Mouse (Mus musculus) midbrain, postnatal 0 days (tissue): ENCODE measurements around the gene Mip. TPM values are rescaled to one million over a fixed set of nuclear protein-coding genes. Genes with fewer than 3 reads are reported as not detected.

Experiments
- ATAC-seq: fragments of 200-750 bp; cut with Nextera tagmentation; 2 replicates; pipeline ENCODE4 v1.8.0; 2017; ENCODE audit warnings: moderate number of reproducible peaks, mild to moderate bottlenecking, moderate TSS enrichment, moderate library complexity; ENCODE audit not compliant: low FRiP score
- DNase-seq: peaks from one replicate; pipeline ENCODE4 v3.0.0-alpha.2; 2015; ENCODE audit warnings: low spot score
- H3K27ac ChIP-seq: fragments of 300-500 bp; sonication (generic); 2 replicates; pipeline ENCODE4 v1.5.1; 2014; ENCODE audit warnings: low read depth, mild to moderate bottlenecking, low read length, mixed read lengths
- H3K27me3 ChIP-seq: fragments of 300-500 bp; sonication (generic); 2 replicates; pipeline ENCODE4 v1.6.1; 2014; ENCODE audit warnings: low read length, control low read depth, mixed read lengths; ENCODE audit not compliant: insufficient read depth
- H3K36me3 ChIP-seq: fragments of 300-500 bp; sonication (generic); 2 replicates; pipeline ENCODE4 v1.6.1; 2014; ENCODE audit warnings: low read length, control low read depth, mixed read lengths; ENCODE audit not compliant: insufficient read depth
- H3K4me1 ChIP-seq: fragments of 300-500 bp; sonication (generic); 2 replicates; pipeline ENCODE4 v1.6.1; 2014; ENCODE audit warnings: mild to moderate bottlenecking, control low read depth, antibody characterized with exemption, low read length, mixed read lengths; ENCODE audit not compliant: insufficient read depth
- H3K4me2 ChIP-seq: fragments of 300-500 bp; sonication (generic); 2 replicates; pipeline ENCODE4 v1.6.1; 2014; ENCODE audit warnings: low read depth, mild to moderate bottlenecking, low read length, mixed read lengths; ENCODE audit not compliant: poor library complexity, severe bottlenecking
- H3K4me3 ChIP-seq: fragments of 300-500 bp; sonication (generic); 2 replicates; pipeline ENCODE4 v1.5.1; 2014; ENCODE audit warnings: low read depth, mild to moderate bottlenecking, low read length, moderate library complexity
- H3K9ac ChIP-seq: fragments of 300-500 bp; sonication (generic); replicated peaks from 2 replicates; pipeline ENCODE4 v1.6.1; 2014; ENCODE audit warnings: mild to moderate bottlenecking, low read length, moderate library complexity, mixed read lengths; ENCODE audit not compliant: poor library complexity, severe bottlenecking
- H3K9me3 ChIP-seq: fragments of 300-500 bp; sonication (generic); 2 replicates; pipeline ENCODE4 v1.6.1; 2016; ENCODE audit warnings: low read length, control low read depth
- CTCF ChIP-seq: IDR thresholded peaks from 2 replicates; pipeline ENCODE4 v1.5.1; 2016; ENCODE audit warnings: antibody characterized with exemption, mild to moderate bottlenecking
- WGBS: fragments of 180-500 bp; shearing (Covaris S2); extraction: QIAGEN DNeasy Blood & Tissue Kit; methylation state at CpG from one replicate; pipeline ENCODE4 v1.1.7; 2014; 5-methylcytosine and 5-hydroxymethylcytosine counted together
- polyA plus RNA-seq: library from polyadenylated mRNA; unstranded; fragments of >200 nt; fragmentation: Nextera tagmentation; extraction: Ambion mirVana; gene quantifications from 2 replicates; pipeline ENCODE4 v1.2.1, GENCODE M21; 2015
- total RNA-seq: library from RNA; depleted of rRNA; stranded (reverse); fragments of >200 nt; gene quantifications from 2 replicates; pipeline ENCODE4 v1.2.3, GENCODE M21; 2014

Mip gene
- total and polyA plus RNA-seq, 2 experiments from 2014 or later: 0.22 TPM; not detected in 1

DNA sequence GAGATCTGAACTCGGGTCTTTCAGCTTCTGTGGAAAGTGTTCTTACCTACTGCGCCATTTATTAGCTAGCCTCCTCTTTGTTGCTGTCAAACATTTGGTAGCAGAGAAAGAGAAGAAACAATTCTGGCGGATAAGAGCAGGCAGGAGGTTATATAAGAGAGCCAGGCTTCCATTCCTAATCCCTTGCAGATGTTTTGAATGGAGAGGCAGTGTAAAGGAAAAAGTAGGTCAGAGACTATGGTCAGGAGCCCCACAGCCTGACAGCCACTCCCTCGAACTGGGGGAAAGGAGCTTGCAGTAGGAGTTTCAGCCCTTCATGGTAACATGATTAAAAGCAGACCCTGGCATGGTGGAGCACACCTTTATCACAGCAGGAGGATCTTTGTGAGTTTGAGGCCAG lies 10.7 kb downstream of the Mip start:
- ATAC-seq (no peak), DNase-seq (no peak)
- Histone ChIP-seq H3K4me3 (no peak overlapping the region), H3K4me1 (no peaks in the 10 kb centered on the region), H3K9me3 (no peaks in the 10 kb centered on the region), H3K27me3 (no peaks in the 10 kb centered on the region), H3K36me3 (no peaks in the 10 kb centered on the region), H3K27ac (no peak overlapping the region), H3K4me2 (no peak overlapping the region), H3K9ac (no peak overlapping the region)
- WGBS: 47% methylated on average over 4 of the region's 4 CpGs
- TF ChIP-seq CTCF: no peak

DNA sequence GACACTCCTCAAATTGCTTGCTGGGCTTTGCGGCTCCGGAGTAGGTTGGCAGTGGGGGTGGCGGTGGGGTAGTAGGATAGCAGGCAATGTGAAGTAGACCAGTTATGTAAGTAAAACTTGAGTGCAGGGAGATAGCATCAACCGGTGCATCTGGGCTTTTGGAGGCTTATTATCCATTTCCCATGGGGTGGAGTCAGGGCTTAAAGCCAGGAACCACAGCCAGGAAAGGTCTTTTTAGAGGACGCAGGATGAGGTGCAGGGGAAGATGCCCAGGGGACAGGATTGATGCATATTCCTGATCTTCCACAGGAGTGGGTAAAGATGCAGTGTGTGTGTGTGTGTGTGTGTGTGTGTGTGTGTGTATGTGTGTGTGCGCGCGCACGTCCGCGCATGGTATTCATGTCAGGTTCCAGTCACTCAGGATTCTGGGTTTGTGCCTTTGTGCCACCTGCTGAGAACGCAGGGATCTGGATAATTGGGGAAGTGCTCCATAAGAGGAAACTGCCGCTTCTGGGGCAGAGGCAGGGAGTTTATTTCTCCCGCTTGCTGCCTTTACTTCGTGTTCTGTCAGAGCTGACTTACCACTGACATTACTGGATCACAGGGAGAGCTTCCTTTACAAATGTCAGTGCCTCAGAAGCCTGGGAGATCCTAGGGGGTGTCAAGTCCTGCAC lies 12.3 kb downstream of the Mip start:
- TF ChIP-seq CTCF: no peak
- H3K9me3 ChIP-seq: no peaks in the 10 kb centered on the region
- ATAC-seq (no peak), DNase-seq (peak; percentile 3)
- no peaks in the 10 kb centered on the region for H3K4me1 ChIP-seq
- no peaks in the 10 kb centered on the region for H3K27me3 ChIP-seq
- no peak overlapping the region for H3K4me3 ChIP-seq
- no peak overlapping the region for H3K27ac ChIP-seq
- H3K4me2 ChIP-seq: no peak overlapping the region
- 65% methylated on average over 15 of the region's 15 CpGs for WGBS
- H3K9ac ChIP-seq: no peak overlapping the region
- no peaks in the 10 kb centered on the region for H3K36me3 ChIP-seq

DNA sequence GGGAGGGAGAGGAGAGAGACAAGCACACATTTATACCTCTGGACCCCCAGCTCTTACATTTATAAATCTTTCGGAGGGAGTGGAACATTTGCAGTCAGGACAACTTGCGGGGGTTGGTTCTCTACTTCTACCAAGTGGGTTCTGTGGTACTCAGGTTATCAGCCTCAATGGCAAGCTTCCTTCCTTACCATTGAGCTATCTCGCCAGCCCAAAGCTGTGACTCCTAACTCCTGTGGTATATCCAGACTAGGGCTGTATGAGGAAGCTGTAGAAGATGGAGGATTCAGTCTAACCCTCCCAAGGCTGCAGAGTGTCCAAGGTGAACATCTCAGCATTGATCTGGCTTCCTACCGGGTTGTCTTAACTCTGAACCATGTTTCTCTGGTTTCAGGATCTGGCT lies 13.5 kb downstream of the Mip start:
- WGBS: 96% methylated on average over 4 of the region's 4 CpGs
- no peak for ATAC-seq
- Histone ChIP-seq H3K27ac (no peak overlapping the region), H3K27me3 (no peaks in the 10 kb centered on the region), H3K4me2 (no peak overlapping the region), H3K9me3 (no peaks in the 10 kb centered on the region), H3K4me3 (no peak overlapping the region), H3K4me1 (no peaks in the 10 kb centered on the region), H3K36me3 (no peaks in the 10 kb centered on the region), H3K9ac (no peak overlapping the region)
- TF ChIP-seq CTCF: no peak
- DNase-seq: no peak

DNA sequence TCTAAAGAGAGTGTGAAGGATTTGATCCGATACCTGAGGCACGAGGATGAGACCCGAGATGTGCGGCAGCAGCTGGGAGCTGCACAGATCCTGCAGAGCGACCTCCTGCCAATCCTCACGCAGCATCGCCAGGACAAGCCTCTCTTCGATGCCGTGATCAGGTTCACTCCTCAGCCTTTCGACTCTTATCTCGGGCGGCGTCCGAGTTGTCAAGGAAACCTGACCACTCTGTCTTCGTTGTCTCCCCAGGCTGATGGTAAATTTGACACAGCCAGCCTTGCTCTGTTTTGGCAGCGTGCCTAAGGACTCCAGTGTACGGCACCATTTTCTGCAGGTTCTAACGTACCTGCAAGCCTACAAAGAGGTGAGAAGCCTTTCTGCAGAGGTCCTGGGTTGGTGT lies 14.5 kb downstream of the Mip start:
- Histone ChIP-seq H3K9me3 (no peaks in the 10 kb centered on the region), H3K36me3 (no peaks in the 10 kb centered on the region), H3K4me1 (no peaks in the 10 kb centered on the region), H3K4me2 (no peak overlapping the region), H3K4me3 (no peak overlapping the region), H3K9ac (no peak overlapping the region), H3K27ac (no peak overlapping the region), H3K27me3 (no peaks in the 10 kb centered on the region)
- DNase-seq: no peak
- no peak for ATAC-seq
- 94% methylated on average over 18 of the region's 18 CpGs for WGBS
- TF ChIP-seq CTCF: no peak

DNA sequence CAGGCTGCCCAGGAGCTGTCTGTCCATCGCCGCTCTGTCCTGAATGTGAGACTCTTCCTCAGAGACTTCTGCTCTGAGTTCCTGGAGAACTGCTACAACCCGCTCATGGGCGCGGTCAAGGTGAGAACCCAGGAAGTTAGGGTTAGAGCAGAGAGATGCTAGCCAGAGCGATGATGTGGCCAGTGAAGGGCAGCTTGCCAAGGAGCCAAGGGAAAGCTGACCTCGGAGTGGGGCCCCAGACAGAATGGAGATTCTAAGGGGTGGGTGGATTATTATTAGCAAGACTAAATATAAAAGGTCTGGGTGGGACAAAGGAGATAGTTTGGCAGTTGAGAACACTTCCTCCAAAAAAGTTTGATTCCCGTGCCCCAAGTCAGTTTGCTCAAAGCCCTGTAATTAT lies 17.6 kb downstream of the Mip start:
- no peak for DNase-seq
- peaks cover 6% of the 10 kb centered on the region for H3K36me3 ChIP-seq

DNA sequence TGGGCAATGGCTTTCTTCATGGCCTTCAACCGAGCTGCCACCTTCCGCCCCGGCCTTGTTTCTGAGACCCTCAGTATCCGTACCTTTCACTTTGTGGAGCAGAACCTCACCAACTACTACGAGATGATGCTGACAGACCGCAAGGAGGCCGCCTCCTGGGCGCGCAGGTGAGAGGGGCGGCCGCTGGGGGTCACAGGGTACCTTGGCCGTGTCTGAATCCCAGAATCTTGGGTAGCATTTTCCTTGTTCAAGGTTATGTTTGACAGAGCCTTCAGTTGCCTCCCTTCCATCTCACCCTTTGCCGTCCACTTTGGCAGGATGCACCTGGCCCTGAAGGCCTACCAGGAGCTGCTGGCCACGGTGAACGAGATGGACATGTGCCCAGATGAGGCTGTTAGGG lies 18.5 kb downstream of the Mip start:
- H3K9me3 ChIP-seq: no peaks in the 10 kb centered on the region
- no peaks in the 10 kb centered on the region for H3K27me3 ChIP-seq
- H3K9ac ChIP-seq: no peak overlapping the region
- no peaks in the 10 kb centered on the region for H3K4me1 ChIP-seq
- no peak overlapping the region for H3K4me3 ChIP-seq
- no peak for TF ChIP-seq CTCF
- no peak for DNase-seq
- 96% methylated on average over 15 of the region's 15 CpGs for WGBS
- no peak overlapping the region for H3K27ac ChIP-seq
- H3K36me3 ChIP-seq: peaks cover 8% of the 10 kb centered on the region
- no peak overlapping the region for H3K4me2 ChIP-seq
- no peak for ATAC-seq

More for the DNA sequence above, 17.6 kb downstream of the Mip start:
- H3K4me1 ChIP-seq: no peaks in the 10 kb centered on the region
- H3K27ac ChIP-seq: no peak overlapping the region
- no peaks in the 10 kb centered on the region for H3K27me3 ChIP-seq
- H3K9ac ChIP-seq: no peak overlapping the region
- no peaks in the 10 kb centered on the region for H3K9me3 ChIP-seq
- no peak for ATAC-seq
- TF ChIP-seq CTCF: no peak
- 96% methylated on average over 8 of the region's 8 CpGs for WGBS
- H3K4me3 ChIP-seq: no peak overlapping the region
- no peak overlapping the region for H3K4me2 ChIP-seq
